Mouse (Mus musculus) neural tube, embryonic 14.5 days (tissue): ENCODE data around the gene Msmb. TPM values are rescaled to one million over a fixed set of nuclear protein-coding genes. Genes with fewer than 3 reads are reported as not detected.
A peak's percentile ranks its signal among the peaks of the same experiment; 100 is the strongest.

Experiments
- ATAC-seq: fragments of 200-750 bp; cut with Nextera tagmentation; 2 replicates; pipeline ENCODE4 v1.8.0; 2017; ENCODE audit warnings: low read depth, mild to moderate bottlenecking, moderate TSS enrichment, moderate library complexity
- H3K27ac ChIP-seq: fragments of 300-500 bp; sonication (generic); 2 replicates; pipeline ENCODE4 v1.5.1; 2014; ENCODE audit warnings: low read depth, mild to moderate bottlenecking, control low read depth, low read length, moderate library complexity, mixed read lengths
- H3K27me3 ChIP-seq: fragments of 300-500 bp; sonication (generic); 2 replicates; pipeline ENCODE4 v1.6.1; 2014; ENCODE audit warnings: low read length; ENCODE audit not compliant: control insufficient read depth, insufficient read depth
- H3K36me3 ChIP-seq: fragments of 300-500 bp; sonication (generic); 2 replicates; pipeline ENCODE4 v1.6.1; 2014; ENCODE audit warnings: low read length, mixed read lengths; ENCODE audit not compliant: control insufficient read depth, insufficient read depth
- H3K4me1 ChIP-seq: fragments of 300-500 bp; sonication (generic); 2 replicates; pipeline ENCODE4 v1.6.1; 2014; ENCODE audit warnings: low read length; ENCODE audit not compliant: control insufficient read depth, insufficient read depth
- H3K4me2 ChIP-seq: fragments of 300-500 bp; sonication (generic); 2 replicates; pipeline ENCODE4 v1.6.1; 2014; ENCODE audit warnings: mild to moderate bottlenecking, low read depth, low read length, control low read depth
- H3K4me3 ChIP-seq: fragments of 300-500 bp; sonication (generic); 2 replicates; pipeline ENCODE4 v1.5.1; 2014; ENCODE audit warnings: low read depth, low read length, control low read depth, mixed read lengths
- H3K9ac ChIP-seq: fragments of 300-500 bp; sonication (generic); replicated peaks from 2 replicates; pipeline ENCODE4 v1.6.1; 2014; ENCODE audit warnings: low read depth, mild to moderate bottlenecking, control low read depth, low read length, mixed read lengths
- H3K9me3 ChIP-seq: fragments of 300-500 bp; sonication (generic); 2 replicates; pipeline ENCODE4 v1.6.1; 2016; ENCODE audit warnings: low read length; ENCODE audit not compliant: control insufficient read depth
- WGBS: fragments of 180-500 bp; shearing (Covaris S2); extraction: QIAGEN DNeasy Blood & Tissue Kit; methylation state at CpG from one replicate; pipeline ENCODE4 v1.1.7; 2014; 5-methylcytosine and 5-hydroxymethylcytosine counted together
- polyA plus RNA-seq: library from polyadenylated mRNA; unstranded; fragments of >200 nt; fragmentation: Nextera tagmentation; extraction: Ambion mirVana; gene quantifications from 2 replicates; pipeline ENCODE4 v1.2.1, GENCODE M21; 2014

Msmb gene
- polyA plus RNA-seq, 1 experiment from 2014 or later, result not detected

GRCm38 (mm10) chr14:32201791-32202451, 60.1 kb downstream of the Msmb start, which contains the start of the genes Timm23 and Parg:
Gene Timm23 (minus strand): TSS chr14:32201898.
Gene Parg (plus strand): TSS chr14:32201949.
- peak; percentile 96 for ATAC-seq
- Histone ChIP-seq H3K36me3 (peaks cover 16% of the 10 kb centered on the region), H3K4me1 (peaks cover 18% of the 10 kb centered on the region), H3K27ac (peak within 1 kb of the TSS; percentile 67), H3K9me3 (no peaks in the 10 kb centered on the region), H3K4me3 (peak within 1 kb of the TSS; percentile 100), H3K4me2 (peak within 1 kb of the TSS; percentile 80), H3K9ac (peak within 1 kb of the TSS; percentile 89), H3K27me3 (peaks cover 3% of the 10 kb centered on the region; the same call in 1 of the 2 replicates)
- WGBS, result under 1% methylated on average over 76 of the region's 77 CpGs

Other genes starting within 250 kb of the Msmb start
- 0.21 and 0.29 TPM in 2 replicates for gene Galnt15, start 113.0 kb upstream of the Msmb start, polyA plus RNA-seq
- 13.8 and 18.6 TPM in 2 replicates for gene Oxnad1, start 56.6 kb upstream of the Msmb start, polyA plus RNA-seq
- 74.7 and 76.2 TPM in 2 replicates for gene Dph3, start 56.3 kb upstream of the Msmb start, polyA plus RNA-seq
- gene Ncoa4, start 17.8 kb downstream of the Msmb start, polyA plus RNA-seq, result 117 and 132 TPM in 2 replicates
- 241 and 250 TPM in 2 replicates for gene Timm23, start 59.9 kb downstream of the Msmb start, polyA plus RNA-seq
- 36.9 and 46.5 TPM in 2 replicates for gene Parg, start 59.9 kb downstream of the Msmb start, polyA plus RNA-seq
- gene Ogdhl, start 180.0 kb downstream of the Msmb start, polyA plus RNA-seq, result 16.9 and 17.2 TPM in 2 replicates
- gene 1700024G13Rik, start 246.4 kb downstream of the Msmb start, polyA plus RNA-seq, result not detected in 2 replicates